Mouse (Mus musculus) left cerebral cortex, adult 2 months (tissue): ENCODE measurements around the gene Eif2s1. TPM values are rescaled to one million over a fixed set of nuclear protein-coding genes. Genes with fewer than 3 reads are reported as not detected.

Experiments
- DNase-seq, 2 experiments: peaks; one replicate each; pipeline ENCODE4 v3.0.0; 2021 to 2022; ENCODE audit warnings: low spot score in 2 of 2, mixed read lengths in 1 of 2; ENCODE audit errors: extremely low spot score in 1 of 2
- H3K27ac ChIP-seq: fragments of 200-600 bp; 2 replicates; pipeline ENCODE4 v1.8.1; 2022
- H3K4me3 ChIP-seq: fragments of 200-600 bp; 2 replicates; pipeline ENCODE4 v1.8.1; 2022
- CTCF ChIP-seq: fragments of 200-600 bp; IDR thresholded peaks from 2 replicates; pipeline ENCODE4 v1.8.1; 2022; ENCODE audit warnings: antibody characterized with exemption, mild to moderate bottlenecking, moderate library complexity
- intact Hi-C: fragments of 180-260 bp; cut with DNase I; formaldehyde crosslinking; loops from one replicate; pipeline ENCODE4 v1.15.1; 2025
- long read RNA-seq, 2 experiments: library from polyadenylated mRNA; stranded (forward); transcript quantifications; one replicate each; pipeline ENCODE4 v2.0.0; 2021; ENCODE audit warnings: borderline mapping rate in 2 of 2
- total RNA-seq, 2 experiments: library from RNA; stranded (reverse); gene quantifications; 2 replicates each; pipeline ENCODE4 v1.2.3; 2021

The Eif2s1 gene
- total RNA-seq, result 10 to 100 TPM; 44.8 to 51.8 TPM
- long read RNA-seq, experiment 1, transcript Eif2s1-201 (8 exons, 3,405 nt), result major isoform, 61 of 62 reads
- long read RNA-seq, experiment 1, partial matches to known transcripts, result 0 of 62 reads
- long read RNA-seq, experiment 1, other reads (novel, unspliced or antisense), result 1 of 62 reads
- long read RNA-seq, experiment 2, transcript Eif2s1-201 (8 exons, 3,405 nt), result major isoform, 30 of 35 reads
- long read RNA-seq, experiment 2, partial matches to known transcripts, result 2 of 35 reads
- long read RNA-seq, experiment 2, other reads (novel, unspliced or antisense), result 3 of 35 reads

DNA sequence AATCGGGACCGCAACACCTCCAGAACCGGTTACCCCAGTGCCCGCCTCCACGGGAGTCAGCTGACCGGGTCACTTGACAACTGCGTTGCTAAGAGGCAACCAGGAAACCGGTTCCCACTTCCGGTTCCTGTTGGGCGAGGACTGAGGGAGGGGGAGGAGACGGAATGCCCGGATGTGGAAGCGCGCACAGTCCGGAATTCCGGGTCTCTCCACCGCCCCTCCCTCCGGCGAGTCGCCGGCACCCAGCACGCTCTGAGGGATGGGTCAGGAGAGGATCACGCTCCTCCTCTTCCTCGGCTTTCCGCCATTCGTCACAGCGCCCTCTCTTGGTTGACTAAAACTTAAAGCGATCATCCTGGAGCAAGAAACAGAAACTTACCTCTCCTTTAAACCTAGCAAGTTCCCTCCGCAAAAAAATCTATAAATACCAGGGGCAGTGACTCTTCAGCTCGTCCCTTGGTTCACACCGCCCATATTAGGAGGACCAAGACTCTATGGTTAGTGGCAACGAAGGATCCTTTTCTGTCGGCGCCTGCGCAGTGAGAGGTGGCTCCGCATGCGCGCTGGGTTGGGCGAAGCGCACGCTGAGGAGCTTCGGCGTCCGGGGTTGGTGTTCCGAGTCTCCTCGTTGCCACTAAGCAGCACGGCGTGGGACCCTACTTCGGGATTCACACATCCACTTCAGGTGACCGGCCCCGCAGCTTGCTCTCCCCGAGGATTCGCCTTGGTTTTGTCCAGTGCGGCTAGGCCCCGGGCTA lies at the start of gene Eif2s1, which contains the start of gene Atp6v1d:
Eif2s1 (plus strand) TSS at position 324 of the 758 bp plus-strand sequence.
Atp6v1d (minus strand) TSS at position 143 of the 758 bp plus-strand sequence.
- peak; percentile 98 to 99 for DNase-seq
- peak; percentile 95 for TF ChIP-seq CTCF
- Histone ChIP-seq H3K27ac (peak within 1 kb of the TSS; percentile 98), H3K4me3 (peak within 1 kb of the TSS; percentile 96)
- intact Hi-C loops, result loop anchor here (5.0 kb wide), 3 partner anchors 226 to 1781 kb away; partner anchors contain the start of genes Erh, Gphn, Pigh and Slc39a9

- TF ChIP-seq CTCF, result peak; percentile 29
- no peak for DNase-seq
- intact Hi-C loops, result no loop called here
- H3K4me3 ChIP-seq, result no peak overlapping the region
- no peak overlapping the region for H3K27ac ChIP-seq
Measured at GRCm38 (mm10) chr12:78814437-78814836, 47.2 kb upstream of the Eif2s1 start.

DNA sequence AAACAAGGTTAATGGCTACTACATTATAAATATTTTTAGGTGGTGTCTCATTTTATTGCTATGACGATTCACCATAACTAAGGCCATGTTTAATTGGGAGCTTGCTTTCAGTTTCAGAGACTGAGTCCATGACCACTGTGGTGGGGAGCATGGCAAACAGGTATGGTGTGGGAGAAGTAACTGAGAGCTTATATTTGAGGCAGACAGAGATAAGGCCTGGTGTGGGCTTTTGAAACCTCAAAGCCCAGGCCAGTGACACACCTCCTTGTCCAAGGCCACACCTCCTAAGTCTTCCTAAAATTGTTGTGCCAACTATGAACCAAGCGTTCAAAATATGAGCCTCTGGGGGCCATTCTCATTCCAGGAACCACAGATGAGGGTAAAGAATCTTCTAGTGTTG lies 27.1 kb upstream of the Eif2s1 start:
- no peak for DNase-seq
- Histone ChIP-seq H3K27ac (no peak overlapping the region), H3K4me3 (no peak overlapping the region)
- intact Hi-C loops, result no loop called here
- no peak for TF ChIP-seq CTCF

DNA sequence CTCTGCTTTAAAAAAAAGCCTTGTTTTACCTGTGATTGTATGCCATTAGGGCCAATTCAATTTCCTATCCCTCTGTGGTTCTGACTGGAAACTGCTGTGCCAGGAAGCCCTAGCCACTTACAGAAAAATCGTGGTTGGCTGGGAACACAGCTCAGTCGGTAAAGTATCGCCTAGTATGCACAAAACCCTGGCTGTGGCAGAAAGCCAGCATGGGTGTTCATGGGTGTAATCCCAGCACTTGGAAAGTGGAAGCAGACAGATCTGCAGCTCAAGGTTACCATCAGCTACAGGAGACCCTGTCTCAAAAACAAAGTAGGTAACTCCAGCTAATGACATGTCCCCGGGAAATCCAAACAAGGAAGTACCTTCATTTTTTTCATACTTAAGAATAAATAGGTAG lies 21.7 kb upstream of the Eif2s1 start:
- intact Hi-C loops, result loop anchor here (10.0 kb wide), 1 partner anchor 495 kb away; no protein-coding TSS in a partner anchor
- Histone ChIP-seq H3K4me3 (no peak overlapping the region), H3K27ac (no peak overlapping the region)
- TF ChIP-seq CTCF, result no peak
- no peak for DNase-seq

GRCm38 (mm10) chr12:78842429-78842828 lies 19.2 kb upstream of the Eif2s1 start:
- intact Hi-C loops, result loop anchor here (10.0 kb wide), 1 partner anchor 498 kb away; no protein-coding TSS in a partner anchor

GRCm38 (mm10) chr12:78848246-78848645 lies 13.4 kb upstream of the Eif2s1 start:
- no peak overlapping the region for H3K4me3 ChIP-seq
- intact Hi-C loops, result loop anchor here (10.0 kb wide), 1 partner anchor 503 kb away; no protein-coding TSS in a partner anchor

More at GRCm38 (mm10) chr12:78842429-78842828, 19.2 kb upstream of the Eif2s1 start:
- no peak for DNase-seq
- H3K27ac ChIP-seq, result no peak overlapping the region
- H3K4me3 ChIP-seq, result no peak overlapping the region
- TF ChIP-seq CTCF, result no peak

GRCm38 (mm10) chr12:78860921-78861495 lies 611 bp upstream of the Eif2s1 start:
- DNase-seq, result no peak
- intact Hi-C loops, result loop anchor here (5.0 kb wide), 3 partner anchors 226 to 1781 kb away; partner anchors contain the start of genes Erh, Gphn, Pigh and Slc39a9
- H3K27ac ChIP-seq, result peak overlapping the region; percentile 92
- peak overlapping the region; percentile 96 for H3K4me3 ChIP-seq
- TF ChIP-seq CTCF, result no peak

More at GRCm38 (mm10) chr12:78848246-78848645, 13.4 kb upstream of the Eif2s1 start:
- no peak overlapping the region for H3K27ac ChIP-seq
- no peak for DNase-seq
- no peak for TF ChIP-seq CTCF

DNA sequence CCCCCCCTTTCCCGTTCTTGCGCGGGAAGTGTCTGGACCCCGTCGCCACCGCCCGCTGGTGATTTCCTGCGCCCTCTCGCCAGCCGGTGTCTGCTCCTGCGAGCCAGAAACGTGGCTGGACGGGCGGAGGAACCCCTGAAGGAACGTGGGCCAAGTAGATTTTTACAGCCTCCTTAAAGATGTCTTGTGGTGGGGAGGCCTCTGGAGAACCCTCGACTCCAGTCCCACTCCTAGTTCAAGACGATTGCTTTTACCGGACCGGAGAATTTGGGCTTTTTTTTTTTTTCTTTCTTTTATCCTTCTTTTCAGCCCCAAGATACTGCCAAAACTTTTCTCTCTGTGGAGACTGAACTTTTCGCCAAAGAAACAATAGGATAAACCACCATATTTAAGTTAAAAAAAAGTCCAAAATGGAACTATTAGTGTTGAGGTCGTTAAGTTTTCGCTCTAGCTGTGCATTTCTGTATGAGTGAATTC lies 673 bp downstream of the Eif2s1 start:
- peak overlapping the region; percentile 98 for H3K27ac ChIP-seq

DNA sequence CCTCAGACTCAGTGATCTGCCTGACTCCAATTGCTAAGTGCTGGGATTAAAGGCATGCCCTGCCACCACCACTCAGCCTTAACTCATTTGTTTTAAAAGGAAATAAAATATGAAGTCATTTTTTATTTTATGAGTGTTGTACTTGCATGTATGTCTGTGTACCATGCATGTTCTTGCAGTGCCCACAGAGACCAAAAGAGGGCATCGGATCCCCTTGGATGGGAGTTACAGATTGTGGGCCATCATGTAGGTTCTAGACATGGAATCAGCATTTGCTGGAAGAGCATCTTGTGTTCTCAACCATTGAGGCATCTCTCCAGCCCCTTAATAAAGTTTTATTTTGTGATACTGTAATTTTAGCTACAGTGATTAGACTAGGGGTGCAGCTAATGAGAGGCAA lies 3.8 kb downstream of the Eif2s1 start:
- H3K27ac ChIP-seq, result no peak overlapping the region
- intact Hi-C loops, result no loop called here
- no peak for DNase-seq
- H3K4me3 ChIP-seq, result no peak overlapping the region
- TF ChIP-seq CTCF, result no peak; the same call in 1 of the 2 replicates

More for the DNA sequence above, 673 bp downstream of the Eif2s1 start:
- intact Hi-C loops, result loop anchor here (5.0 kb wide), 3 partner anchors 225 to 1780 kb away; partner anchors contain the start of genes Erh, Gphn, Pigh and Slc39a9
- no peak for TF ChIP-seq CTCF
- H3K4me3 ChIP-seq, result peak overlapping the region; percentile 96
- no peak for DNase-seq

DNA sequence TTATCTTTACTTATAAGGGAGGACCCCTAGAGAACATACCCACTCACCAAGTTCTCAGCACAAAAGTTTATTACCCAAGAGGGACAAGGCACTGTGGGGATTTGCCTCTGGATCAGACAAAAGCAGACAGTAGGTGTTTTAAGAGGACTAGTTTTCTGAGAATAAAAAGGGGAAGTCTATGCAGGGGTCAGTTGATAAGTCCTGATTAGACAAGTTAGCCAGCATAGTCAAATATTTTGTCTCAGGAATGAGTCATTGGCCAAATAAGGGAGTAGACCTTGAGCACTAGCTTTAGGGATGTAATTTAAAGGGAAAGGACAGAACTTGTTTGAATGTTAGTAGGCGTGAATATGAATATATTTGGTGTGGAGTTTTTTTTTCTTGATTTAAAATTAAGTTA lies 6.5 kb downstream of the Eif2s1 start:
- DNase-seq, result no peak
- intact Hi-C loops, result no loop called here
- no peak for TF ChIP-seq CTCF
- no peak overlapping the region for H3K27ac ChIP-seq
- H3K4me3 ChIP-seq, result no peak overlapping the region

DNA sequence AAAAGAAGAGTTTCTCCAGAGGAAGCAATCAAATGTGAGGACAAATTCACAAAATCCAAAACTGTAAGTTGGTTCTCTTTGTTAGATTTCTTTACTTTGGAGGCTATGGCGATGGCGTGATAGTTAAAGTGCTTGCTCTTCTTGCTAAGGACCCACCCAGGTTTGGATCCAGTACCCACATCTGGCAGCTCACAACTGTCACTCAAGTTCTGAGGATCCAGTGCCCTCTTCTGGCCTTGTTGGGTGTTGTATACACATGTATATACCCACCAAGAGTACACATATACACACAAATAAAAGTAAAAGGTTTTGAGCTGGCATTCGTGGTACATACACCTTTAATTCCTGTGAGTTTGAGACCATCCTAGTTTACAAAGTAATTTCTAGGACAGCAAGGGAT lies 13.0 kb downstream of the Eif2s1 start:
- TF ChIP-seq CTCF, result no peak
- Histone ChIP-seq H3K4me3 (no peak overlapping the region), H3K27ac (no peak overlapping the region)
- intact Hi-C loops, result no loop called here
- DNase-seq, result no peak
